Mouse (Mus musculus) ES-E14 (cell line): Measurements from ENCODE around the gene Pmepa1.

Source experiments
- CHD2 ChIP-seq: IDR thresholded peaks from 2 replicates; pipeline ENCODE4 v1.6.1; 2014; ENCODE audit warnings: mild to moderate bottlenecking, low read depth, low read length, inconsistent platforms
- HCFC1 ChIP-seq: IDR thresholded peaks from 2 replicates; pipeline ENCODE4 v1.6.1; 2012; ENCODE audit warnings: low read length, inconsistent platforms, borderline replicate concordance; ENCODE audit not compliant: insufficient read depth
- MAFK ChIP-seq: IDR thresholded peaks from 2 replicates; pipeline ENCODE4 v1.6.1; 2014; ENCODE audit warnings: mild to moderate bottlenecking, low read depth, low read length, inconsistent platforms; ENCODE audit not compliant: insufficient read depth
- ZC3H11A ChIP-seq: IDR thresholded peaks from 2 replicates; pipeline ENCODE4 v1.6.1; 2012; ENCODE audit warnings: low read depth, mild to moderate bottlenecking, inconsistent platforms, low read length, borderline replicate concordance
- ZNF384 ChIP-seq: IDR thresholded peaks from 2 replicates; pipeline ENCODE4 v1.6.1; 2012; ENCODE audit warnings: low read depth, low read length, inconsistent platforms

DNA sequence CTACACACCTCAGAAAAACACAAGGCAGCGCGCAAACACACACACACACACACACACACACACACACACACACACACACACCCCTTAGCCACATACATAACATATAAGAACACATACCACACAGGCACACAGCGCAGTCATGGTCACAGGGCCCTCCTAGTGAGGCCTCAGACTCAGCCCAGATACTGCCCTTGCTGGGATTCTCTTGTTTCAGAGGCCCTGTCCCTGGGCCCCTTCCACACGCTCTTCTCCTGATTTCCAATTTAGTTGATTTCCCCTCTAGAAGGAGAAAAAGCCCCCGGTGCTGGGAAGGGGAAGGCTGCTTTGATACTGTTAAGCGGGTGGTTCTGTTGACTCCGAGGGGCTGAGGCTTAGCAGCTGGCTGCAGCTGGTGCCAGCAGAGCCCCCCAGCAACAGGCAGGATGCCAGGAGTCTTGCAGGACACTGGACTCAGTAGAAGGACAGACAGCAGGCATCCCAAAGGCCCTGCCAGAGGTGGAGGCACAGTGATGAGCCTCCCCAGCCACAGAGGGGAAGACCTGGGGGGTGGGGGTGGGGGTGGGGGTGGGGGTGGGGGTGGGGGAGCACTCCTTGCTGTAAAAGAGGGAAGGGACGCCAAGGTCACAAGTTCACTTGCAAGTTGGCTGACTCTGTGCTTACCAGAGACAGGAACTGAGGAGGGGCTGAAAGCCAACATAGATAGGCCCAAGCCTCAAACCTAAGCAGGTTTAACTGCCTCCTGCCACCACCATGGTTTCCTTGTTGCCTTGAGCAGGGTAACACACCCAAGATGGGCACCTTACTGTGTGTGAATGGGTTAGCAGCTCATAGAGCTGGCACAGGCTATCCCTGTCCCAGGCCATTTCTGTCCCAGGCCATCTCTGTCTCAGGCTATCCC is 40.6 kb downstream of the Pmepa1 start:
- no peak for TF ChIP-seq CHD2
- TF ChIP-seq HCFC1: no peak
- no peak for TF ChIP-seq MAFK
- TF ChIP-seq ZC3H11A: no peak
- TF ChIP-seq ZNF384: no peak
